Mouse (Mus musculus): ENCODE data around the gene Phf3. TPM values are rescaled to one million over a fixed set of nuclear protein-coding genes. Genes with fewer than 3 reads are reported as not detected.
"Not testable (repeated sequence)": the region's sequence is repeated elsewhere in the genome, so short reads cannot be mapped to it uniquely, and the experiment has no call there.

Phf3 gene
- polyA plus RNA-seq, 1 experiment from 2014 or later, result 15.3 TPM

DNA sequence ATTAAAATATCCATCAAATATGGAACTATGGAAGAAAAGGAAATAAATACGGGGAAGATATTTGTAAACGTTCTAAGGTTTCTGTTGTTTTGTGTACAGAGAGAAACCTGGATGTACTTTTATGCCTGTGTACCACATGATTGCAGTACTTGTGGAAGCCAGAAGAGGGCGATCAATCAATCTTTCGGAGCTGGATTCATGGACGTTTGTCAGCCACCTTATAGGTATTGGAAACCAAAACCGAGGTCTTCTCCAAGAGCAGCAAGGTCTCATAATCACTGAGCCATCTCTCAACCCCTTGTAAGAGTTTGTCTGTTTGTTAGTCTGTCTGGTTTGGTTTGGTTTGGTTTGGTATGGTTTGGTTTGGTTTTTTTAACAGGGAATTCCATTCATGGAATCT lies 93.4 kb downstream of the Phf3 start:
- no peaks in the 10 kb centered on the region for H3K4me1 ChIP-seq (replicated peaks; ENCODE audit: control insufficient read depth, insufficient read depth, low read length)
- ATAC-seq, result no peak
- H3K27ac ChIP-seq (ENCODE audit: low read depth, low read length), result no peak overlapping the region
- H3K9ac ChIP-seq (ENCODE audit: low read depth, low read length), result no peak overlapping the region
- no peak overlapping the region for H3K4me3 ChIP-seq (ENCODE audit: low read depth, low read length)
- TF ChIP-seq CTCF (IDR thresholded peaks at IDR 0.05; ENCODE audit: low read depth), result peak; percentile 69
- 47% methylated on average over 6 of the region's 6 CpGs for WGBS
- no peaks in the 10 kb centered on the region for H3K9me3 ChIP-seq (ENCODE audit: control insufficient read depth)
- H3K4me2 ChIP-seq (replicated peaks; ENCODE audit: low read depth), result no peak overlapping the region
- no peaks in the 10 kb centered on the region for H3K36me3 ChIP-seq (ENCODE audit: control insufficient read depth, insufficient read depth)
- no peaks in the 10 kb centered on the region for H3K27me3 ChIP-seq (replicated peaks; ENCODE audit: control insufficient read depth, insufficient read depth, low read length)

DNA sequence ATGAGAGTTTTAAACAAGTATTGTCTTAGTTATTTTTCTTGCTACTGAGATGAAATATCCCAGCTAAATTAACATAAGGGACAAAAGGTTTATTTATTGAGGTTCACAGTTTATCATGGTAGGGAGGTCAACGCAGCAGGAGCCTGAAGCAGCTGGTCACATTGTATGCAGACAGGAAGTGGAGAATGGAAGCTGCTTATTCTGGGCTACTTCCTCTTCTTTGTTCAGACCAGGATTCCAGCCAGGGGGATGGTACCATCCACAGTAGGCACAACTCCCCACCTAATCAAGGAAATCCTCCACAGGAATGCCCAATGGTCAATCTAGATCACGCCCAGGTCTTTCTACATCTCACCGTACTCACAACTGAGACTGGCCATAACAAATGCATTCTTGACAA lies 94.2 kb downstream of the Phf3 start:
- no peaks in the 10 kb centered on the region for H3K36me3 ChIP-seq (ENCODE audit: control insufficient read depth, insufficient read depth)
- ATAC-seq, result no peak
- H3K9ac ChIP-seq (ENCODE audit: low read depth, low read length), result no peak overlapping the region
- H3K4me1 ChIP-seq (replicated peaks; ENCODE audit: control insufficient read depth, insufficient read depth, low read length), result no peaks in the 10 kb centered on the region
- TF ChIP-seq CTCF (IDR thresholded peaks at IDR 0.05; ENCODE audit: low read depth), result no peak
- H3K9me3 ChIP-seq (ENCODE audit: control insufficient read depth), result no peaks in the 10 kb centered on the region
- no peak overlapping the region for H3K4me3 ChIP-seq (ENCODE audit: low read depth, low read length)
- no peaks in the 10 kb centered on the region for H3K27me3 ChIP-seq (replicated peaks; ENCODE audit: control insufficient read depth, insufficient read depth, low read length)
- 78% methylated on average over 3 of the region's 3 CpGs for WGBS
- no peak overlapping the region for H3K4me2 ChIP-seq (replicated peaks; ENCODE audit: low read depth)
- H3K27ac ChIP-seq (ENCODE audit: low read depth, low read length), result no peak overlapping the region

DNA sequence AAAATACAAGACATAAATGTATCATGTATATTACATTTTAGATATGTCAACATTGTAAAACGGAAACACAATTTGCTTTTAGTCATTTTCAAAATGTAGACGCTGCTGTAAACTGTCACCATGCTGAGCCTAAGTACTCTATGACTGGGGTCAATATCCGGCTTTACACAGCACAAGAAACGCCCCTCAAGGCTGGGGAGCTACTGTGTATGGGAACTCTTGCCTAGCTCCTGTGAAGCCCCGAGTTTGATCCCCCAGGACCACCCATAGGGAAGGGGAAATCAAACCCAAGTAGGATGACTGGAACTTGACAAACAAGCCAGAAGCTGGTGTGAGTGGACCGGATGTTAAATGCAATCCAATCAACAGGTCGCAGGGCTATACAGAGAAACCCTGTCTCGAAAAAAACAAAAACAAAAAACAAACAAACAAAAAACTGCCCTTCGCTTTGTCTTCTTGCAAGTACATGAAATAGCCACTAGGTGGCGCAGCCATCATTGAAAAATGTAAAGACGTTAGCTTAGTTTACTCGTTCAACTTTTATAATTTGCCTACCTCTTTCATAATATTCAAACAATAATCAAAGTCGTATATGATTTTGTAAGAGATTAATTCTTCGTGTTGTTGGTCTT lies 95.2 kb downstream of the Phf3 start:
- Histone ChIP-seq H3K9ac (ENCODE audit: low read depth, low read length) (no peak overlapping the region), H3K27me3 (replicated peaks; ENCODE audit: control insufficient read depth, insufficient read depth, low read length) (no peaks in the 10 kb centered on the region), H3K4me2 (replicated peaks; ENCODE audit: low read depth) (no peak overlapping the region), H3K4me1 (replicated peaks; ENCODE audit: control insufficient read depth, insufficient read depth, low read length) (no peaks in the 10 kb centered on the region), H3K27ac (ENCODE audit: low read depth, low read length) (no peak overlapping the region), H3K4me3 (ENCODE audit: low read depth, low read length) (no peak overlapping the region), H3K36me3 (ENCODE audit: control insufficient read depth, insufficient read depth) (no peaks in the 10 kb centered on the region), H3K9me3 (ENCODE audit: control insufficient read depth) (no peaks in the 10 kb centered on the region)
- 16% methylated on average over 14 of the region's 14 CpGs for WGBS
- ATAC-seq, result no peak
- peak; percentile 82 for TF ChIP-seq CTCF (IDR thresholded peaks at IDR 0.05; ENCODE audit: low read depth)

DNA sequence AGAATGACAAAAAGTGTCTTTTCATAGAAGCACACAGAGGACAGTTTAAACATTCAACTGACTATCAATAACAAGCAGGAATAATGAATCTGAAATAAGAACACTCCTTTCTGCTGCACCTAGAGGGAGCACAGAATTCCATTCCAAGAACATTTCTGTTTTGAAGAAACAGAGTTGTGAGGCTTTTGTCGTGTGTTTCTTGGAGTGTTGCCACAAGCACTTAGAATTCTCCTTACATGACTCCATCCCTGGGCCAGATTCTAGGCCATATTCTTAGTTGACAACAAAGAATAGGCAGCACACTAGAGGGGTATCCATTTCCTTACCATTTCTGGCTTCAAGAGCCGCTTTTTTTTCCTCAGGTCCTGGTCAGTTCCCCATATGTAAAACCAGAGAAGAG lies 97.5 kb downstream of the Phf3 start:
- Histone ChIP-seq H3K9ac (ENCODE audit: low read depth, low read length) (no peak overlapping the region), H3K4me2 (replicated peaks; ENCODE audit: low read depth) (no peak overlapping the region), H3K4me1 (replicated peaks; ENCODE audit: control insufficient read depth, insufficient read depth, low read length) (no peaks in the 10 kb centered on the region), H3K9me3 (ENCODE audit: control insufficient read depth) (no peaks in the 10 kb centered on the region), H3K27me3 (replicated peaks; ENCODE audit: control insufficient read depth, insufficient read depth, low read length) (no peaks in the 10 kb centered on the region), H3K4me3 (ENCODE audit: low read depth, low read length) (no peak overlapping the region), H3K27ac (ENCODE audit: low read depth, low read length) (no peak overlapping the region), H3K36me3 (ENCODE audit: control insufficient read depth, insufficient read depth) (no peaks in the 10 kb centered on the region)
- 0 out of 2 replicates have a peak, but pooled peaks have one; percentile 4 for TF ChIP-seq CTCF (IDR thresholded peaks at IDR 0.05; ENCODE audit: low read depth)
- ATAC-seq, result no peak
- WGBS, result 63% methylated on average over 2 of the region's 2 CpGs

DNA sequence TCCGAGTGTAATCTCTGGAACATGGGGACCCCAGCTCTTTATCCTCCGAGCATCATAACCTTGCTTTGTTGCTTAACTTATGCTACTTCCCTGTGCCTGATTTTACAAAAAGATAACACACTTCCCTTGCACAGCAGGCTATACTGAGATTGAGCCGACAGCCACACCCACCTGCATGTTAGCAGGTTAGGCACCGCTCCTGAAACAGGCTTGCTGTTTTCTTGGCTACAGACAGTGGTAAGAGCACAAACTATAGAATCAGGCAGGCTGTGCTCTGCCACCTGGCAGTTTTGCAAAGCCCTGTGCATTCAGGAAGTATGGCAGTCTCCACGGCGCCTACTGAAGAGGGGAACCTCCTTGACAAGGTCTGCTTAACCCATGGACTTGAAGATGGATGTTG lies 100.1 kb downstream of the Phf3 start:
- H3K9ac ChIP-seq (ENCODE audit: low read depth, low read length), result no peak overlapping the region
- no peak for TF ChIP-seq CTCF (IDR thresholded peaks at IDR 0.05; ENCODE audit: low read depth)
- WGBS, result 73% methylated on average over 6 of the region's 6 CpGs

DNA sequence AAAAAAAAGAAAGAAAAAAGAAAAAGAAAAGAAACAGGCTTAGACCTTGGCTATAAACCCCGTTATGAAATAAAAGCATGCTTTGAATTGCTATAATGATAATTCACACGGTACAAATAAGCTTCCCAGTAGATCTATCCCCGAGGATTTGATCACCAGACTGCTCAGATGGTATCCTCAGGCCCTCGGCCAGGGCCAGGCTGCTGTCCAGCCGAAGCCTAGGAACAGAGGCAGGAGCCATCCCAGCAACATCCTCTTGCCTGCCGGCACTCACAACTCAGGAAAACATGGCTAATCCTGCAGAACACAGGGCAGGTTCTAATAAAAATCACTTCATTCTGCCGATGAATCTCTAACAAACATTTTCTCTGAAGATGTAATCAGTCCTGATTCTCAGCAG lies 100.9 kb downstream of the Phf3 start:
- H3K27me3 ChIP-seq (replicated peaks; ENCODE audit: control insufficient read depth, insufficient read depth, low read length), result no peaks in the 10 kb centered on the region
- no peak overlapping the region for H3K4me2 ChIP-seq (replicated peaks; ENCODE audit: low read depth)
- H3K27ac ChIP-seq (ENCODE audit: low read depth, low read length), result no peak overlapping the region
- H3K9ac ChIP-seq (ENCODE audit: low read depth, low read length), result no peak overlapping the region
- H3K36me3 ChIP-seq (ENCODE audit: control insufficient read depth, insufficient read depth), result no peaks in the 10 kb centered on the region
- WGBS, result 80% methylated on average over 7 of the region's 7 CpGs
- no peak overlapping the region for H3K4me3 ChIP-seq (ENCODE audit: low read depth, low read length)
- TF ChIP-seq CTCF (IDR thresholded peaks at IDR 0.05; ENCODE audit: low read depth), result no peak
- H3K4me1 ChIP-seq (replicated peaks; ENCODE audit: control insufficient read depth, insufficient read depth, low read length), result no peaks in the 10 kb centered on the region
- ATAC-seq, result no peak
- H3K9me3 ChIP-seq (ENCODE audit: control insufficient read depth), result no peaks in the 10 kb centered on the region

More for the DNA sequence above, 100.1 kb downstream of the Phf3 start:
- no peaks in the 10 kb centered on the region for H3K27me3 ChIP-seq (replicated peaks; ENCODE audit: control insufficient read depth, insufficient read depth, low read length)
- no peaks in the 10 kb centered on the region for H3K36me3 ChIP-seq (ENCODE audit: control insufficient read depth, insufficient read depth)
- no peak overlapping the region for H3K4me3 ChIP-seq (ENCODE audit: low read depth, low read length)
- no peaks in the 10 kb centered on the region for H3K9me3 ChIP-seq (ENCODE audit: control insufficient read depth)
- no peak overlapping the region for H3K27ac ChIP-seq (ENCODE audit: low read depth, low read length)
- ATAC-seq, result no peak
- H3K4me1 ChIP-seq (replicated peaks; ENCODE audit: control insufficient read depth, insufficient read depth, low read length), result no peaks in the 10 kb centered on the region
- no peak overlapping the region for H3K4me2 ChIP-seq (replicated peaks; ENCODE audit: low read depth)

DNA sequence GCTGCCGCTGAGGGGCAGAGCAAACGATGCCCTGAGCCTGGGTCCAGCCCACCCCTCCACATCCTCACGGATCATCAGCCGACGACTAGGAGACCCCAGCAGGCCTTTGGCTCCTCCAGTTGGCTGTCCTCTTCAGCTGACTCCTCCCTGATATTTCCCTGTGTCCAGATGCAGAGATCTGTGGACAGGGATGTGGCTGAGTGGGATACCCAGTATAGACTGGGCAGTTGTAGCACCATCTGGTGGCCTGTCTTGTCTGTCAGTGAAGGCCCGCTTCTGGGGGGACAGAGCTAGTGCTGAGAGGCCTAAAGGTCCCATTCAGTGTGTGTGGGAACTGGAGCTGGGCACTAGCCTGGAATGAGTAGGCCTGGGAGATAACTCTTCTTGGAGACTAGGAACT lies 101.9 kb downstream of the Phf3 start:
- Histone ChIP-seq H3K27ac (ENCODE audit: low read depth, low read length) (no peak overlapping the region), H3K36me3 (ENCODE audit: control insufficient read depth, insufficient read depth) (no peaks in the 10 kb centered on the region), H3K9ac (ENCODE audit: low read depth, low read length) (no peak overlapping the region), H3K4me3 (ENCODE audit: low read depth, low read length) (no peak overlapping the region), H3K27me3 (replicated peaks; ENCODE audit: control insufficient read depth, insufficient read depth, low read length) (no peaks in the 10 kb centered on the region), H3K4me1 (replicated peaks; ENCODE audit: control insufficient read depth, insufficient read depth, low read length) (no peaks in the 10 kb centered on the region), H3K9me3 (ENCODE audit: control insufficient read depth) (no peaks in the 10 kb centered on the region), H3K4me2 (replicated peaks; ENCODE audit: low read depth) (no peak overlapping the region)
- peak; percentile 52 for TF ChIP-seq CTCF (IDR thresholded peaks at IDR 0.05; ENCODE audit: low read depth)
- no peak for ATAC-seq
- WGBS, result 66% methylated on average over 6 of the region's 6 CpGs

DNA sequence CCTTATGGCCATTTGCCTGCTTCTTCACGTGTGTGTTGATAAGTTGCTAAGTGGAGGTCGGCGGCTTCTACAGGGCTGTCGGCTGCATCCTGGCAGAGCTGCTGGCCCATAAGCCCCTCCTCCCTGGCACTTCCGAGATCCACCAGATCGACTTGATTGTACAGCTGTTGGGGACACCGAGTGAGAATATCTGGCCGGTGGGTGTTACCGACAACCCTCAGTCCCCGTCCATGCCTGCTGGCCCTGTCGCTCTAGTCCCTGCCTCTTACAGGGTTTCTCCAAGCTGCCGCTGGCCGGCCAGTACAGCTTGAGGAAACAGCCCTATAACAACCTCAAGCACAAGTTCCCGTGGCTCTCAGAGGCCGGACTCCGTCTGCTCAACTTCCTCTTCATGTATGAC lies 103.1 kb downstream of the Phf3 start:
- WGBS, result 81% methylated on average over 11 of the region's 16 CpGs

More for the DNA sequence above, 103.1 kb downstream of the Phf3 start:
- not testable (repeated sequence) for ATAC-seq; H3K27me3 ChIP-seq (replicated peaks; ENCODE audit: control insufficient read depth, insufficient read depth, low read length); H3K4me3 ChIP-seq (ENCODE audit: low read depth, low read length); H3K9ac ChIP-seq (ENCODE audit: low read depth, low read length); H3K4me1 ChIP-seq (replicated peaks; ENCODE audit: control insufficient read depth, insufficient read depth, low read length); H3K36me3 ChIP-seq (ENCODE audit: control insufficient read depth, insufficient read depth); H3K27ac ChIP-seq (ENCODE audit: low read depth, low read length); H3K4me2 ChIP-seq (replicated peaks; ENCODE audit: low read depth); H3K9me3 ChIP-seq (ENCODE audit: control insufficient read depth)
